Mouse (Mus musculus) kidney, adult 2 months (tissue): ENCODE results near the gene Syndig1. TPM values are rescaled to one million over a fixed set of nuclear protein-coding genes. Genes with fewer than 3 reads are reported as not detected.

Experiments used
- DNase-seq: peaks from one replicate; pipeline ENCODE4 v3.0.0; 2021
- H3K27ac ChIP-seq: fragments of 200-500 bp; 2 replicates; pipeline ENCODE4 v1.5.1; 2012; ENCODE audit warnings: low read depth, low read length, control low read depth, inconsistent platforms; ENCODE audit not compliant: insufficient read depth
- H3K27me3 ChIP-seq: fragments of 200-500 bp; replicated peaks from 2 replicates; pipeline ENCODE4 v1.6.1; 2012; ENCODE audit warnings: mild to moderate bottlenecking, moderate library complexity, low read length, inconsistent platforms; ENCODE audit not compliant: control insufficient read depth, insufficient read depth
- H3K36me3 ChIP-seq: fragments of 200-500 bp; 2 replicates; pipeline ENCODE4 v1.6.1; 2012; ENCODE audit warnings: mild to moderate bottlenecking, moderate library complexity, low read length, inconsistent platforms; ENCODE audit not compliant: control insufficient read depth, insufficient read depth
- H3K4me1 ChIP-seq: fragments of 200-500 bp; 2 replicates; pipeline ENCODE4 v1.6.1; 2011; ENCODE audit warnings: low read length; ENCODE audit not compliant: control insufficient read depth, insufficient read depth
- H3K4me3 ChIP-seq: fragments of 200-500 bp; 2 replicates; pipeline ENCODE4 v1.5.1; 2011; ENCODE audit warnings: mild to moderate bottlenecking, low read depth, low read length, control low read depth; ENCODE audit not compliant: insufficient read depth
- CTCF ChIP-seq: fragments of 200-500 bp; conservative IDR thresholded peaks from 2 replicates; pipeline ENCODE4 v1.5.1; 2011; ENCODE audit warnings: low read depth, mild to moderate bottlenecking, control low read depth, low read length, moderate library complexity, mixed read lengths; ENCODE audit not compliant: insufficient read depth, insufficient read length
- POLR2A ChIP-seq: fragments of 200-500 bp; IDR thresholded peaks from one replicate; pipeline ENCODE4 v1.6.1; 2011; ENCODE audit warnings: low read depth, low read length, control low read depth
- WGBS: fragments of 180-500 bp; shearing (Covaris S2); methylation state at CpG from one replicate; pipeline ENCODE4 v1.1.7; 2018; 5-methylcytosine and 5-hydroxymethylcytosine counted together
- polyA plus RNA-seq: library from polyadenylated mRNA; depleted of rRNA; stranded (reverse); fragments of >200 nt; gene quantifications from 2 replicates; pipeline ENCODE4 v1.2.3, GENCODE M21; 2012

Syndig1 gene
- polyA plus RNA-seq, 1 experiment, result 0.20 TPM

DNA sequence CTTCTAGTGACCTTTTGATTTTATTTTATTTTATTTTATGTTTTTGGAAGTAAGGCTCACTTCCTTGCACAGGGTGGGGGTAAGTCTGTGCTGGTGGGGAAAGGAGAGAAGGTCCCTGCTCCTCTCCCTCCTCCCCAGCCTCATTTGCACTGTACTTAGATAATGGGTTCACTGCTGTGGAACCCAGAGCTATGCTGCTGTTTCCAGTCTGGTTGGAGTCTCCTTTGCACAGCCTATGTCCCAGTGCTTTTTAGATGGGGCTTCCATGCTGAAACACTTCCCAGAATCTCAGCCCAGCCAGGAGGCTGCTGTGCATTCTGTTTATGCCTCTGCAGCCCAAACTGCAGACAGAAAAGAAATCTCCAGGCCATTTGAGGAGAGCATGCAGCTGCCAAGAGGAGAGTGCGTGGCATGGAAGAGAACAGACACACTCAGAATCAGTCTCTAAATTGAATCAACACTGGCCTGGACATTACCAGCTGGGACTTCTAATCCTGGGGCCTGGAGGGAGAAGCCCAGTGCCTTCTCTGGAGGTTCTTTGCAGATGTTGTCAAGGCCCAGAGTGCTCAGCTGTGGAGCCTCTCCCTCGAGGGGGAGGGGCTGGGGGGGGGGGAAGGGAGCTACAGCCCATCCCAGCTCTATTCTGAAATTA is 104.4 kb downstream of the Syndig1 start:
- no peak for DNase-seq
- no peak overlapping the region for H3K4me3 ChIP-seq
- no peaks in the 10 kb centered on the region for H3K36me3 ChIP-seq
- H3K27me3 ChIP-seq, result no peaks in the 10 kb centered on the region
- H3K4me1 ChIP-seq, result no peaks in the 10 kb centered on the region
- WGBS, result 44% methylated on average over 2 of the region's 2 CpGs
- no peak for TF ChIP-seq POLR2A
- no peak for TF ChIP-seq CTCF
- H3K27ac ChIP-seq, result no peak overlapping the region

- no peak for TF ChIP-seq CTCF
- no peak for TF ChIP-seq POLR2A
- Histone ChIP-seq H3K36me3 (no peaks in the 10 kb centered on the region), H3K4me3 (no peak overlapping the region), H3K27ac (no peak overlapping the region), H3K27me3 (no peaks in the 10 kb centered on the region), H3K4me1 (no peaks in the 10 kb centered on the region)
- 55% methylated on average over 4 of the region's 4 CpGs for WGBS
- DNase-seq, result no peak
These were observed 105.1 kb downstream of the Syndig1 start for GRCm38 (mm10) chr2:149934139-149934538.

GRCm38 (mm10) chr2:149938829-149939228 is 109.8 kb downstream of the Syndig1 start:
- H3K4me3 ChIP-seq, result no peak overlapping the region
- no peak overlapping the region for H3K27ac ChIP-seq
- no peaks in the 10 kb centered on the region for H3K36me3 ChIP-seq
- H3K4me1 ChIP-seq, result no peaks in the 10 kb centered on the region
- TF ChIP-seq CTCF (no peak), POLR2A (no peak)
- DNase-seq, result peak; percentile 62
- WGBS, result 49% methylated on average over 4 of the region's 4 CpGs
- H3K27me3 ChIP-seq, result no peaks in the 10 kb centered on the region

- Histone ChIP-seq H3K4me3 (no peak overlapping the region), H3K27ac (no peak overlapping the region), H3K36me3 (no peaks in the 10 kb centered on the region), H3K4me1 (no peaks in the 10 kb centered on the region), H3K27me3 (no peaks in the 10 kb centered on the region)
- no peak for DNase-seq
- TF ChIP-seq POLR2A, result no peak
- no peak for TF ChIP-seq CTCF
- 53% methylated on average over 2 of the region's 2 CpGs for WGBS
These were observed 110.6 kb downstream of the Syndig1 start for GRCm38 (mm10) chr2:149939586-149939985.

DNA sequence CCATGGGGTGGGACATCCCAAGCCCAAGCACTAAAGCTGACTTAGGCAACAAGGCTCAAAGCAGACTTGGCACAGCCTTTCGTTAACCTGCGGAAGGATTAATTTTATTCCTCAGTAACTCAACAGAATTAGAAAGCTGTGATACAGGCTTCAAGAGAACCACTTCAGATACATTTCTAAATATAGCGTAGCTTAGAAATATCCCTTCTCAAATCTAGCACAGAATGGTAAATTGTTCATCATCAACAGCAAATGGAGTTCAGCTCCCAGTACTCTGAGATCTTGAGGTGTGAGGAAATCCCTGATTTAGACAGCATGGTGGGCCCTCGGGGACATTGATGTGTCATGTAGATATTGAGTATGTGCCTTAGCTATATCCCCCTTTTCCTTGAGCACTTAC is 121.6 kb downstream of the Syndig1 start:
- DNase-seq, result no peak
- 92% methylated on average over 4 of the region's 4 CpGs for WGBS
- Histone ChIP-seq H3K27me3 (no peaks in the 10 kb centered on the region), H3K4me3 (no peak overlapping the region), H3K27ac (no peak overlapping the region), H3K4me1 (no peaks in the 10 kb centered on the region), H3K36me3 (no peaks in the 10 kb centered on the region)
- no peak for TF ChIP-seq POLR2A
- no peak for TF ChIP-seq CTCF

- DNase-seq, result no peak
- TF ChIP-seq POLR2A (no peak), CTCF (no peak)
- Histone ChIP-seq H3K27ac (no peak overlapping the region), H3K4me1 (no peaks in the 10 kb centered on the region), H3K4me3 (no peak overlapping the region), H3K27me3 (no peaks in the 10 kb centered on the region), H3K36me3 (no peaks in the 10 kb centered on the region)
- 84% methylated on average over 4 of the region's 4 CpGs for WGBS
These were observed 142.0 kb downstream of the Syndig1 start for GRCm38 (mm10) chr2:149971014-149971413.

- Histone ChIP-seq H3K4me3 (no peak overlapping the region), H3K36me3 (no peaks in the 10 kb centered on the region), H3K4me1 (no peaks in the 10 kb centered on the region), H3K27ac (no peak overlapping the region), H3K27me3 (no peaks in the 10 kb centered on the region)
- no peak for DNase-seq
- TF ChIP-seq CTCF (no peak), POLR2A (no peak)
- 46% methylated on average over 6 of the region's 6 CpGs for WGBS
These were observed 144.6 kb downstream of the Syndig1 start for GRCm38 (mm10) chr2:149973583-149973982.

GRCm38 (mm10) chr2:149980419-149980818 is 151.4 kb downstream of the Syndig1 start:
- Histone ChIP-seq H3K27ac (no peak overlapping the region), H3K4me3 (no peak overlapping the region), H3K27me3 (no peaks in the 10 kb centered on the region), H3K36me3 (no peaks in the 10 kb centered on the region), H3K4me1 (no peaks in the 10 kb centered on the region)
- 78% methylated on average over 1 of the region's 1 CpGs for WGBS
- DNase-seq, result no peak
- TF ChIP-seq CTCF (no peak), POLR2A (no peak)
